Mouse (Mus musculus) embryonic facial prominence, embryonic 15.5 days (tissue): Measurements from ENCODE around the gene Fst. TPM values are rescaled to one million over a fixed set of nuclear protein-coding genes. Genes with fewer than 3 reads are reported as not detected.

ENCODE experiments used
- ATAC-seq: fragments of 200-750 bp; cut with Nextera tagmentation; 2 replicates; pipeline ENCODE4 v1.8.0; 2017; ENCODE audit warnings: low read depth, moderate TSS enrichment; ENCODE audit not compliant: insufficient number of reproducible peaks, low FRiP score, low TSS enrichment
- H3K27ac ChIP-seq: fragments of 300-500 bp; sonication (generic); replicated peaks from 2 replicates; pipeline ENCODE4 v1.5.1; 2015; ENCODE audit warnings: mild to moderate bottlenecking, inconsistent platforms
- H3K27me3 ChIP-seq: fragments of 300-500 bp; sonication (generic); 2 replicates; pipeline ENCODE4 v1.6.1; 2015; ENCODE audit warnings: inconsistent platforms
- H3K36me3 ChIP-seq: fragments of 300-500 bp; sonication (generic); 2 replicates; pipeline ENCODE4 v1.6.1; 2015; ENCODE audit warnings: mild to moderate bottlenecking, inconsistent platforms
- H3K4me1 ChIP-seq: fragments of 300-500 bp; sonication (generic); 2 replicates; pipeline ENCODE4 v1.6.1; 2015; ENCODE audit warnings: inconsistent platforms
- H3K4me2 ChIP-seq: fragments of 300-500 bp; sonication (generic); replicated peaks from 2 replicates; pipeline ENCODE4 v1.6.1; 2015; ENCODE audit warnings: mild to moderate bottlenecking, inconsistent platforms
- H3K4me3 ChIP-seq: fragments of 300-500 bp; sonication (generic); replicated peaks from 2 replicates; pipeline ENCODE4 v1.5.1; 2015; ENCODE audit warnings: mild to moderate bottlenecking, inconsistent platforms
- H3K9ac ChIP-seq: fragments of 300-500 bp; sonication (generic); 2 replicates; pipeline ENCODE4 v1.6.1; 2015; ENCODE audit warnings: inconsistent platforms
- H3K9me3 ChIP-seq: fragments of 300-500 bp; sonication (generic); replicated peaks from 2 replicates; pipeline ENCODE4 v1.6.1; 2016; ENCODE audit warnings: inconsistent platforms
- WGBS: fragments of 180-500 bp; shearing (Covaris S2); methylation state at CpG from one replicate; pipeline ENCODE4 v1.1.7; 2015; 5-methylcytosine and 5-hydroxymethylcytosine counted together
- polyA plus RNA-seq: library from polyadenylated mRNA; unstranded; fragments of >200 nt; fragmentation: Nextera tagmentation; extraction: Ambion mirVana; gene quantifications from 2 replicates; pipeline ENCODE4 v1.2.1, GENCODE M21; 2015

Fst gene
- polyA plus RNA-seq, 1 experiment from 2014 or later = 65.3 TPM

- Histone ChIP-seq H3K27me3 (peaks cover 22% of the 10 kb centered on the region), H3K9ac (peak overlapping the region; percentile 33; the same call in 1 of the 2 replicates), H3K36me3 (no peaks in the 10 kb centered on the region), H3K4me2 (peak overlapping the region; percentile 97), H3K9me3 (no peaks in the 10 kb centered on the region), H3K27ac (peak overlapping the region; percentile 80), H3K4me1 (peaks cover 22% of the 10 kb centered on the region), H3K4me3 (peak overlapping the region; percentile 58)
- WGBS = under 1% methylated on average over 15 of the region's 16 CpGs
- no peak for ATAC-seq
These were observed 980 bp upstream of the Fst start for GRCm38 (mm10) chr13:114459701-114460160.

GRCm38 (mm10) chr13:114458291-114458885 lies 363 bp downstream of the Fst start:
- Histone ChIP-seq H3K36me3 (no peaks in the 10 kb centered on the region), H3K27ac (peak overlapping the region; percentile 80), H3K9me3 (no peaks in the 10 kb centered on the region), H3K27me3 (peaks cover 27% of the 10 kb centered on the region), H3K4me3 (peak overlapping the region; percentile 58), H3K4me1 (peaks cover 22% of the 10 kb centered on the region), H3K4me2 (peak overlapping the region; percentile 97), H3K9ac (peak overlapping the region; percentile 48)
- ATAC-seq = peak; percentile 44
- under 1% methylated on average over 56 of the region's 56 CpGs for whole genome bisulfite sequencing

GRCm38 (mm10) chr13:114457567-114458120 lies 1.1 kb downstream of the Fst start:
- H3K9ac ChIP-seq = peak overlapping the region; percentile 37; the same call in 1 of the 2 replicates
- no peaks in the 10 kb centered on the region for H3K9me3 ChIP-seq
- 3% methylated on average over 15 of the region's 15 CpGs for WGBS
- H3K4me2 ChIP-seq = peak overlapping the region; percentile 97
- no peak for ATAC-seq
- H3K27me3 ChIP-seq = peaks cover 27% of the 10 kb centered on the region
- no peak overlapping the region; the same call in 1 of the 2 replicates for H3K27ac ChIP-seq
- H3K4me3 ChIP-seq = peak overlapping the region; percentile 58
- H3K36me3 ChIP-seq = no peaks in the 10 kb centered on the region
- H3K4me1 ChIP-seq = peaks cover 22% of the 10 kb centered on the region

GRCm38 (mm10) chr13:114456766-114457566 lies 1.8 kb downstream of the Fst start:
- Histone ChIP-seq H3K9me3 (no peaks in the 10 kb centered on the region), H3K27ac (no peak overlapping the region), H3K9ac (peak overlapping the region; percentile 37; the same call in 1 of the 2 replicates), H3K27me3 (peaks cover 27% of the 10 kb centered on the region), H3K4me2 (peak overlapping the region; percentile 97), H3K36me3 (no peaks in the 10 kb centered on the region), H3K4me1 (peaks cover 22% of the 10 kb centered on the region), H3K4me3 (peak overlapping the region; percentile 58)
- no peak for ATAC-seq
- WGBS = under 1% methylated on average over 44 of the region's 44 CpGs

- Histone ChIP-seq H3K4me2 (peak overlapping the region; percentile 97), H3K4me3 (peak overlapping the region; percentile 58), H3K4me1 (peaks cover 22% of the 10 kb centered on the region), H3K27ac (no peak overlapping the region), H3K9ac (no peak overlapping the region), H3K36me3 (peaks cover 3% of the 10 kb centered on the region; the same call in 1 of the 2 replicates), H3K9me3 (no peaks in the 10 kb centered on the region), H3K27me3 (peaks cover 23% of the 10 kb centered on the region)
- 2% methylated on average over 14 of the region's 14 CpGs for WGBS
- 0 out of 2 replicates have a peak, but pooled peaks have one; percentile 22 for ATAC-seq
These were observed 2.5 kb downstream of the Fst start for GRCm38 (mm10) chr13:114456224-114456623.

GRCm38 (mm10) chr13:114455788-114456187 lies 3.0 kb downstream of the Fst start:
- no peaks in the 10 kb centered on the region for H3K9me3 ChIP-seq
- peaks cover 22% of the 10 kb centered on the region for H3K4me1 ChIP-seq
- 27% methylated on average over 13 of the region's 13 CpGs for WGBS
- no peak overlapping the region for H3K9ac ChIP-seq
- H3K36me3 ChIP-seq = peaks cover 3% of the 10 kb centered on the region; the same call in 1 of the 2 replicates
- H3K4me2 ChIP-seq = peak overlapping the region; percentile 97
- ATAC-seq = no peak
- peak overlapping the region; percentile 58 for H3K4me3 ChIP-seq
- peaks cover 23% of the 10 kb centered on the region for H3K27me3 ChIP-seq
- no peak overlapping the region for H3K27ac ChIP-seq

- no peak for ATAC-seq
- 70% methylated on average over 2 of the region's 2 CpGs for WGBS
- Histone ChIP-seq H3K27ac (no peak overlapping the region), H3K9me3 (no peaks in the 10 kb centered on the region), H3K4me3 (no peak overlapping the region), H3K4me2 (no peak overlapping the region), H3K36me3 (peaks cover 3% of the 10 kb centered on the region; the same call in 1 of the 2 replicates), H3K4me1 (no peaks in the 10 kb centered on the region), H3K9ac (no peak overlapping the region), H3K27me3 (no peaks in the 10 kb centered on the region)
These were observed 11.5 kb downstream of the Fst start for GRCm38 (mm10) chr13:114447213-114447612.

- 78% methylated on average over 5 of the region's 5 CpGs for WGBS
- Histone ChIP-seq H3K36me3 (no peaks in the 10 kb centered on the region), H3K27me3 (no peaks in the 10 kb centered on the region), H3K4me2 (no peak overlapping the region), H3K4me3 (no peak overlapping the region), H3K27ac (no peak overlapping the region), H3K4me1 (no peaks in the 10 kb centered on the region), H3K9ac (no peak overlapping the region), H3K9me3 (no peaks in the 10 kb centered on the region)
- no peak for ATAC-seq
These were observed 26.3 kb downstream of the Fst start for GRCm38 (mm10) chr13:114432491-114432890.

GRCm38 (mm10) chr13:114425230-114425629 lies 33.5 kb downstream of the Fst start:
- Histone ChIP-seq H3K9me3 (no peaks in the 10 kb centered on the region), H3K27ac (no peak overlapping the region), H3K27me3 (no peaks in the 10 kb centered on the region), H3K36me3 (no peaks in the 10 kb centered on the region), H3K9ac (no peak overlapping the region), H3K4me1 (no peaks in the 10 kb centered on the region), H3K4me3 (no peak overlapping the region), H3K4me2 (no peak overlapping the region)
- 92% methylated on average over 5 of the region's 5 CpGs for WGBS
- no peak for ATAC-seq

- Histone ChIP-seq H3K9me3 (no peaks in the 10 kb centered on the region), H3K4me1 (no peaks in the 10 kb centered on the region), H3K36me3 (no peaks in the 10 kb centered on the region), H3K27ac (no peak overlapping the region), H3K27me3 (no peaks in the 10 kb centered on the region), H3K9ac (no peak overlapping the region), H3K4me2 (no peak overlapping the region), H3K4me3 (no peak overlapping the region)
- 53% methylated on average over 8 of the region's 8 CpGs for WGBS
- ATAC-seq = no peak
These were observed 38.5 kb downstream of the Fst start for GRCm38 (mm10) chr13:114420235-114420634.

GRCm38 (mm10) chr13:114419364-114419763 lies 39.4 kb downstream of the Fst start:
- WGBS = 62% methylated on average over 3 of the region's 3 CpGs
- H3K27ac ChIP-seq = no peak overlapping the region

More at GRCm38 (mm10) chr13:114419364-114419763, 39.4 kb downstream of the Fst start:
- Histone ChIP-seq H3K4me2 (no peak overlapping the region), H3K9ac (no peak overlapping the region), H3K4me3 (no peak overlapping the region), H3K4me1 (no peaks in the 10 kb centered on the region), H3K9me3 (no peaks in the 10 kb centered on the region), H3K36me3 (no peaks in the 10 kb centered on the region), H3K27me3 (no peaks in the 10 kb centered on the region)
- no peak for ATAC-seq
